Mouse (Mus musculus) small intestine, adult 2 months (tissue): ENCODE results near the gene Baz2b.

Experiments
- CTCF ChIP-seq: fragments of 200-500 bp; IDR thresholded peaks from 2 replicates; pipeline ENCODE4 v1.5.1; 2012; ENCODE audit warnings: low read depth, mild to moderate bottlenecking, control low read depth, inconsistent platforms, low read length, moderate library complexity, mixed read lengths; ENCODE audit not compliant: insufficient replicate concordance, insufficient read length; ENCODE audit errors: extremely low read depth
- POLR2A ChIP-seq: fragments of 200-500 bp; IDR thresholded peaks from 2 replicates; pipeline ENCODE4 v1.6.1; 2012; ENCODE audit warnings: low read depth, mild to moderate bottlenecking, control low read depth, inconsistent platforms, low read length, moderate library complexity

GRCm38 (mm10) chr2:59862618-59863017 lies 347.0 kb downstream of the Baz2b start:
- TF ChIP-seq CTCF, result no peak
- TF ChIP-seq POLR2A, result no peak
